11 mouse cellular contexts compared by ENCODE assay signal in genomic region chr2:36183278-36183677, GRCm38 (mm10). TPM values are rescaled to one million over a fixed set of nuclear protein-coding genes. Genes with fewer than 3 reads are reported as not detected.
A peak's percentile ranks its signal among the peaks of the same experiment; 100 is the strongest.
DNase-seq lines count a peak whose midpoint lies in the region; ATAC-seq and TF ChIP-seq lines count a peak whose summit lies in the region.
"Had no signal": no experiment of that assay in that cellular context is flagged by ENCODE, and none has a peak within 500 bp of the region (broad histone marks: within the 10 kb centered on the region; RNA-seq: fewer than 3 reads in every experiment).

No protein-coding gene starts in this region.

- TF ChIP-seq CTCF in gastrocnemius, adult 2 months (IDR thresholded peaks at IDR 0.05), result no peak

- 66% methylated on average over 2 of the region's 2 CpGs for WGBS in limb, embryonic 13.5 days
- WGBS in limb, embryonic 10.5 days, result 79% methylated on average over 2 of the region's 2 CpGs
- 48% methylated on average over 2 of the region's 2 CpGs for WGBS in heart, embryonic 13.5 days
- WGBS in hindbrain, embryonic 12.5 days, result 93% methylated on average over 2 of the region's 2 CpGs

- H3K9me3 ChIP-seq in limb, embryonic 13.5 days, result no peaks in the 10 kb centered on the region
- no peaks in the 10 kb centered on the region for H3K9me3 ChIP-seq in limb, embryonic 10.5 days (replicated peaks)
- no peaks in the 10 kb centered on the region for H3K9me3 ChIP-seq in heart, embryonic 13.5 days
- H3K9me3 ChIP-seq in hindbrain, embryonic 12.5 days (replicated peaks), result no peaks in the 10 kb centered on the region

- H3K4me1 ChIP-seq in limb, embryonic 13.5 days, result no peaks in the 10 kb centered on the region
- H3K4me1 ChIP-seq in limb, embryonic 10.5 days, result no peaks in the 10 kb centered on the region
- peaks cover 26% of the 10 kb centered on the region for H3K4me1 ChIP-seq in heart, embryonic 13.5 days
- no peaks in the 10 kb centered on the region for H3K4me1 ChIP-seq in hindbrain, embryonic 12.5 days

- H3K9ac ChIP-seq in limb, embryonic 13.5 days, result peak overlapping the region; percentile 53; the same call in 1 of the 2 replicates
- H3K9ac ChIP-seq in heart, embryonic 13.5 days, result no peak overlapping the region
- no peak overlapping the region for H3K9ac ChIP-seq in hindbrain, embryonic 12.5 days

- intact Hi-C loops in gastrocnemius, adult 2 months (cut with DNase I), result no loop called here
- intact Hi-C loops in gastrocnemius, postnatal 14 days (cut with DNase I; ENCODE audit: low total_unique reads), result no loop called here

- ATAC-seq in limb, embryonic 13.5 days (ENCODE audit: low FRiP score, low read depth), result no peak
- ATAC-seq in heart, embryonic 13.5 days (ENCODE audit: extremely low read depth, insufficient number of reproducible peaks, low FRiP score, low TSS enrichment), result no peak
- no peak for ATAC-seq in hindbrain, embryonic 12.5 days (ENCODE audit: low FRiP score)

- H3K4me3 ChIP-seq in gastrocnemius, adult 2 months, result no peak overlapping the region
- H3K4me3 ChIP-seq in limb, embryonic 13.5 days, result no peak overlapping the region
- no peak overlapping the region for H3K4me3 ChIP-seq in limb, embryonic 10.5 days
- H3K4me3 ChIP-seq in heart, embryonic 13.5 days, result no peak overlapping the region
- no peak overlapping the region for H3K4me3 ChIP-seq in hindbrain, embryonic 12.5 days

- peak overlapping the region; percentile 8; the same call in 1 of the 2 replicates for H3K27ac ChIP-seq in gastrocnemius, adult 2 months
- no peak overlapping the region for H3K27ac ChIP-seq in limb, embryonic 13.5 days
- H3K27ac ChIP-seq in limb, embryonic 10.5 days, result no peak overlapping the region
- peak overlapping the region; percentile 52 for H3K27ac ChIP-seq in heart, embryonic 13.5 days (replicated peaks)
- H3K27ac ChIP-seq in hindbrain, embryonic 12.5 days, result no peak overlapping the region

- H3K27me3 ChIP-seq in limb, embryonic 13.5 days, result no peaks in the 10 kb centered on the region
- H3K27me3 ChIP-seq in limb, embryonic 10.5 days (ENCODE audit: low read depth, poor library complexity, severe bottlenecking), result no peaks in the 10 kb centered on the region
- H3K27me3 ChIP-seq in heart, embryonic 13.5 days (replicated peaks), result no peaks in the 10 kb centered on the region
- no peaks in the 10 kb centered on the region for H3K27me3 ChIP-seq in hindbrain, embryonic 12.5 days
- H3K27me3 ChIP-seq: CH12.LX had no signal

- H3K4me2 ChIP-seq in limb, embryonic 13.5 days (replicated peaks), result no peak overlapping the region
- no peak overlapping the region for H3K4me2 ChIP-seq in heart, embryonic 13.5 days
- no peak overlapping the region for H3K4me2 ChIP-seq in hindbrain, embryonic 12.5 days (replicated peaks)

- DNase-seq in gastrocnemius, adult 2 months, result peak; percentile 24
- no peak for DNase-seq in gastrocnemius, postnatal 14 days
- no peak for DNase-seq in limb, embryonic 10.5 days (ENCODE audit: low spot score)
- DNase-seq in brain, adult 2 months (ENCODE audit: low read depth, low spot score), result peak; percentile 53
- no peak for DNase-seq in c-Kit-positive CD71-positive TER-119-positive erythroid progenitor cells, embryonic 14.5 days (ENCODE audit: low spot score)
- DNase-seq: adrenal gland, adult 8-10 months; cerebellum, adult 11-12 months had no signal

- H3K36me3 ChIP-seq in limb, embryonic 13.5 days, result peaks cover 13% of the 10 kb centered on the region
- peaks cover 7% of the 10 kb centered on the region for H3K36me3 ChIP-seq in limb, embryonic 10.5 days
- peaks cover 20% of the 10 kb centered on the region for H3K36me3 ChIP-seq in heart, embryonic 13.5 days
- H3K36me3 ChIP-seq in hindbrain, embryonic 12.5 days, result peaks cover 7% of the 10 kb centered on the region

RNA-seq across cellular contexts. Expression of gene Rbm18, which starts 46.7 kb away (rescaled TPM):
- total RNA-seq in gastrocnemius, adult 2 months (2021), result 10 to 100 TPM; 31.9 to 33.5 TPM
- total RNA-seq in gastrocnemius, postnatal 14 days (2021), result 10 to 100 TPM; 29.6 to 30.9 TPM
- 85.9 and 94.2 TPM in 2 replicates for polyA plus RNA-seq in limb, embryonic 13.5 days (2015; fragmentation: Nextera tagmentation; extraction: Ambion mirVana)
- 74.4 and 85.3 TPM in 2 replicates for polyA plus RNA-seq in limb, embryonic 10.5 days (2016; fragmentation: Nextera tagmentation; extraction: Ambion mirVana)
- 52.0 and 53.9 TPM in 2 replicates for polyA plus RNA-seq in heart, embryonic 13.5 days (2015; fragmentation: Nextera tagmentation; extraction: Ambion mirVana)
- 129 TPM in 2 replicates for polyA plus RNA-seq in hindbrain, embryonic 12.5 days (2016; fragmentation: Nextera tagmentation; extraction: Ambion mirVana)

RNA-seq across cellular contexts. Expression of gene Ptgs1, which starts 46.9 kb away (rescaled TPM):
- 1 to 10 TPM; 3.9 to 5.5 TPM for total RNA-seq in gastrocnemius, adult 2 months (2021)
- 1 to 10 TPM; 3.9 to 5.4 TPM for total RNA-seq in gastrocnemius, postnatal 14 days (2021)
- polyA plus RNA-seq in limb, embryonic 13.5 days (2015; fragmentation: Nextera tagmentation; extraction: Ambion mirVana), result 8.7 and 9.1 TPM in 2 replicates
- polyA plus RNA-seq in limb, embryonic 10.5 days (2016; fragmentation: Nextera tagmentation; extraction: Ambion mirVana), result 2.9 and 3.3 TPM in 2 replicates
- polyA plus RNA-seq in heart, embryonic 13.5 days (2015; fragmentation: Nextera tagmentation; extraction: Ambion mirVana), result 23.3 and 25.2 TPM in 2 replicates
- 4.8 and 6.2 TPM in 2 replicates for polyA plus RNA-seq in hindbrain, embryonic 12.5 days (2016; fragmentation: Nextera tagmentation; extraction: Ambion mirVana)

RNA-seq across cellular contexts. Expression of gene Mrrf, which starts 47.1 kb away (rescaled TPM):
- 10 to 100 TPM; 15.8 to 16.7 TPM for total RNA-seq in gastrocnemius, adult 2 months (2021)
- 10 to 100 TPM; 14.8 to 18.7 TPM for total RNA-seq in gastrocnemius, postnatal 14 days (2021)
- polyA plus RNA-seq in limb, embryonic 13.5 days (2015; fragmentation: Nextera tagmentation; extraction: Ambion mirVana), result 23.8 and 31.3 TPM in 2 replicates
- 23.0 and 27.1 TPM in 2 replicates for polyA plus RNA-seq in limb, embryonic 10.5 days (2016; fragmentation: Nextera tagmentation; extraction: Ambion mirVana)
- polyA plus RNA-seq in heart, embryonic 13.5 days (2015; fragmentation: Nextera tagmentation; extraction: Ambion mirVana), result 29.8 and 36.0 TPM in 2 replicates
- polyA plus RNA-seq in hindbrain, embryonic 12.5 days (2016; fragmentation: Nextera tagmentation; extraction: Ambion mirVana), result 23.0 and 24.8 TPM in 2 replicates

Comparison
In these comparisons a context has a peak if more than half of its experiments do, and no peak if none do; other contexts are left out.
1. DNase-seq: peak in gastrocnemius, adult 2 months (single experiment) and brain, adult 2 months (single experiment); none in gastrocnemius, postnatal 14 days (single experiment), limb, embryonic 10.5 days (single experiment) and c-Kit-positive CD71-positive TER-119-positive erythroid progenitor cells, embryonic 14.5 days (single experiment).
2. H3K27ac ChIP-seq: peak in gastrocnemius, adult 2 months (single experiment) and heart, embryonic 13.5 days (single experiment); none in limb, embryonic 13.5 days (single experiment), limb, embryonic 10.5 days (single experiment) and hindbrain, embryonic 12.5 days (single experiment).